Mouse (Mus musculus): Measurements from ENCODE around the gene Zfp180. TPM values are rescaled to one million over a fixed set of nuclear protein-coding genes. Genes with fewer than 3 reads are reported as not detected.
A peak's percentile ranks its signal among the peaks of the same experiment; 100 is the strongest.
"Not testable (repeated sequence)": the region's sequence is repeated elsewhere in the genome, so short reads cannot be mapped to it uniquely, and the experiment has no call there.

Gene Zfp180
- total RNA-seq (2021), result 10 to 100 TPM; 61.0 to 67.4 TPM
- long read RNA-seq, experiment 1, transcript Zfp180-201 (5 exons, 3,901 nt), result major isoform, 49 of 69 reads
- long read RNA-seq, experiment 1, partial matches to known transcripts, result 12 of 69 reads
- long read RNA-seq, experiment 1, other reads (novel, unspliced or antisense), result 7 of 69 reads
- long read RNA-seq, experiment 2, transcript Zfp180-201 (5 exons, 3,901 nt), result major isoform, 20 of 35 reads
- long read RNA-seq, experiment 2, partial matches to known transcripts, result 1 of 35 reads
- long read RNA-seq, experiment 2, other reads (novel, unspliced or antisense), result 14 of 35 reads

DNA sequence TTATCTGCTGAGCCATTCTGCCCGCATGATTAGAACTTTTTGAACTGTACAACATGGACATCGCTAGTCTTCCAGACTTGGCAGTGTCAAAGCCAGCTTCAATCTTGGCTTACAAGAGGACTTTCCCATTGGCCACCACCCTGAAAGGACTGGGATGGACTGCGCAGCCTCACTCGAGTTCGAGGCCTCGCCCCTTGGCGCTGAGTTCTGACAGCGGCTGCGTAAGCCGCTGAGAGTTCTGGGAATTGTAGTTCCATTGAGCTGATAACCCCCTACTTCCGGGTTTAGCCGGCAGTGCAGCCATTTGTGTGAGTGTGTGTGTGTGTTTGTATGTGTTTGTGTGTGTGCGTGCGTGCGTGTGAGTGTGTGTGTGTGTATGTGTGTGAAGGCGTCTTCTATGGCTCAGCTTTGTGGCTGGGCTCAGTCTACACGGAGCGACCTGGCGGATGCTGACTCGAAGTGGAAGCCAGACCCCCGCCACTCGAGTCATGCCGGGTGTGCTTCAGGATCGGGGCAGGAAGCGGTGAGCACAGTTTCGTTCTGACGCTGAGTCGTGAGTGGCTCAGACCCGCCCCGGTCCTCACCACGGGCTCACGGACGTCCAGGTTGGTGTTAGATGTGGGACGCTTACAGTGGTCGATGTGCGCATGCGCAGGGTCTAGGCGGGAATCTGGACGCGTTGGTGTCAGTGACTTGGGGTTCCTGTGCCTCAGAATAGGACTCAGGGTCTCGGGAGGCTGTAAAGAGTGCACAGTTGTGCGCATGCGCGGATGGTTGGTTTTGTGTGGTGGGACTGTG, at the start of gene Zfp180:
TSS of gene Zfp180 (plus strand) at position 291 of the 798 bp plus-strand sequence.
- DNase-seq (ENCODE audit: low spot score in 2 of 2), result peak; percentile 91 to 96

DNA sequence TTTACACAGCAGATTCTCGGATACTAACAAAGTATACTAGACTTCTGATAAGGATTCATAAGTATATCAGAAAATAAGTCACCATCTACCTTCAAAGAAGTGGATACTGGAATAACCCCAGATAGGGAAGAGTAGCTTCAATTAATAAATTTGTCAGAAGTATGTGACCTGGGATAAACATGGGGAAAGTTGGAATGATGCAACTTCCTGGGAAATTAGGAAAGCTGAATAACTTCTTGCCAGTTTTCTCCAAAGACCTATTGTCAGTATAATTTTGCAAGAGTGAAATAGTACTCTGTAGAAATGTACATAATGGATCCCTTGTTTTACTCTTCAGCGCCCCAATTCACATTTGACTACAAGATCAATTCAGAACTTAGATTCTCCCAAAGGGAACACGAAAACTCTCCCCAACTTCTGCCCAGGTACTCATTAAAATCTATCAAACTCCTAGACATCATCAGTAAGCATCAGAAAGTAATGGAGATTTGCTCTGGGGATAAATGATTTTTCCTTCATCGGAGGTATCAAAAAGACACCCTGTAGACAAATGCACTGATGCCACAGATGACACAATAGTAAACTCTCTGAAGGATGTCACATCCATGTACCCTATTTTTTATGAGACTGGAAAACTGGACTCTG, 28.9 kb upstream of the Zfp180 start, which contains the start of gene Vmn1r183:
TSS of gene Vmn1r183 (plus strand) at position 595 of the 645 bp plus-strand sequence.
- DNase-seq (ENCODE audit: low spot score in 2 of 2), result no peak

DNA sequence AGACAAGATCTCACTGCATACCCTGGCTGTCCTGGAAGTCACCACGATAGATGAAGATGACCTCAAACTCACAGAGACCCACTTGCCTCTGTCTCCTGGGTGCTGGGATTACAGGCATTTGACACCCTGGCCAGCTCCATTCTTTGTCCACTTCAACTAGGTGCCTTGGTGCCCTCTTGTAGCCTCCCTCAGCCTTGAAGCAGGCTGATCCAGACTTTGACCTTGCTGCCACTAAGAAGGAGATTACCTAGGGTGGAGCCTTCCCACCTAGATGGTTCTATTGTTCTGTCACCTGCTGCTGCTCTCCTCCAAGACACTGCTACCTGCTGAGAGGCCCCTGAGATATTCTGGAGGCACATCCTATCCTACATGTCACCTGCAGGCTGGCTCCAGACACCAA, 7.3 kb upstream of the Zfp180 start:
- DNase-seq (ENCODE audit: low spot score in 2 of 2), result not testable (repeated sequence)

DNA sequence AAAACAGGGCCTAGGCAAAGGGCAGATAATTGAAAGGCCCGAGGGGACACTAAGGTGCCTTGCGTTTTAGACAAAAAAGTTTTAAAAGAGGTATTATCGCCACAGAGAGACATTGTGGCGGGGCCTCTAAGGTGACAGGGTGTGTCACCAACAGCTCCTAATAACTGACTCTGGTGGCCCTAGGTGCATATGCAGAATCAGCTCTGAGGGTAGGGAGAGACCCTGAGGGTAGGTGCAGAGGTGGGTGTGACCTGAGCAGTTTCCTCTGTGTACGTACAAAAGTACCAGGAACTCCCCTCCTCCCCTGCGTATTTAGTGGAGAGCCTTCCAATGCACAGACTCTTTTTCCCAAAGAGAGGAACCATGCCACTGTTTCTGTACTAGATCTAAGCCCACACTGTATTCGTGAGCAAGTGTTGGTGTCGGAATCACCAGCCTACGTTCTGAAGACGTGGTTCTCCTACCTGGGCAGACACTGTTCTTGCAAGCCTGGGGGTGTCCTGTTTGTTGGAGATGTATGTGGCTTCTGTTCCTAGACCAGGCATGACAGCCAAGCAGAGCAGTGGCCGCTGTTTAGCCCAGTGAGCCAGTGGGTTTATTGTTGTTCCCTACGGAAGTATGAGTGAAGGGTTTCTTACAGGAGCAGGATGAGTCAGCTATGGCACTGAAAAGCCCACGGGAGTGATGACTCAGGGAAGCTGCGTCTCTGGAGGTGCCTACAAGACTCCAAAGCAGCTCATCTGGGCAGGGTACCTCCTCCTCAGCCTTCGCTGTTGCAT, 922 bp downstream of the Zfp180 start:
- DNase-seq (ENCODE audit: low spot score in 2 of 2), result peak; percentile 63 to 69

DNA sequence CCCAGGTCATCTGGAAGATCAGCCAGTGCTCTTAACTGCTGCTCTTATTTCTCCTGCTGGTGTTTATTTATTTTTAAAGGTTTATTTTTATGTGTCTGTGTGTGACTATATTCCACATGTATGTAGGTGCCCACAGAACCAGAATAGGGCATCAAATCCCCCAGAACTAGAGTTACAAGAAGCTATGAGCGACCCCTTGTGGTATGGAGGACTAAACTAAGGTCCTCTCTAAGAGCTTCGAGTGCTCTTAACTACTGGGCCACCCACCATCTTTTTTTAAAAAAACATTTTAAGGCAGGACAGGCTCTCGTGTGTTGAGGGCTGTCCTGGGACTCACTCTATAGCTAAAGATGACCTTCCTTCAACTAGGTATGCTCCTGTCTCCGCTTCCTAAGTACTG, 5.1 kb downstream of the Zfp180 start:
- DNase-seq (ENCODE audit: low spot score in 2 of 2), result no peak

DNA sequence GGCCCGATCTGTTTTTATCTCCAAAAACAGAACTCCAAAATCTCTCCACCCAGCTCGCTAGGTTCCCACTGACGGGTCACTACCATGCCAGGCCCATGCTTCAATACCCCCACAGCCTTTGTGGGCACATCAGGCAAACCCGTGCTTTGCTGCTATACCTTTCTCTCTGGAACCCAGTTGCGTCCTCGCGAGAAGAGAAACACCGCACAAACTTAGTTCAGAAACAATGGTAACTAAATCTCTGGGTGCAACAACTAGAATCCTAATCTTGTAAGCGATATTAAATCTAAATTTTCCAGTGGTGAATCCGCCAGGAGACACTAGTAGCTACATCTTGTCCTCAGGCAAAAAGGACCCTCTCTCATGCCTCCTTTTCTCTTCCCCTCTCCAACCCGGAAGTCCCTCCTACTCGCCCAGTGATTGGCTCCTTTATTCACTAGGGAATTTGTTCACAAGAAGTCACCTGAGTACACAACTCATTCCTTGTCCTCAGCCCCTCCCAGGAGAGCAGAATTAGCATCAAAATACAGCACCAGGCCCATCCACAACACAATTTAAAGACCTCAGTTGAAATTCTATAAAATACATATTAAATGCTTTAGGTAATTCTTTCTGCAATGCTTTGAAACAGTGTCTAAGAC, 5.9 kb downstream of the Zfp180 start:
- DNase-seq (ENCODE audit: low spot score in 2 of 2), result no peak

DNA sequence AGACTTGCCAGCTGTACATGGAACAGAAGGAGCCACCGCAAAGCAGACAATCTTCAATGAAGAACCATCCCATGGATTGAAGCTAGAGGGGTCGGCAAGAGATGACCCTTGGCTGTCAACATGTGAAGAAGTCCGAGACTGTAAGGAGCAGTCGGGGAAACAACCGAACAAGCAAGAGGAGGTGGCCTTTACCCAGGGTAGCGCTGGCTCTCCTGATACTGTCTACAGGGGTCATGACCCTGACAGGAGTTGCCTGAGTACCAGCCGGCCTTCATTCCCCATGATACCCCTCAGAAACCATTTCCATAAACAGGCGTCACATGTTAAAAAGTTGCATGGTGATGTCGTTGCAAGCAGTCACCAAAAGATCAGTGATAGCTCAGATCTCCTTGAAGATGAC, 22.7 kb downstream of the Zfp180 start:
- DNase-seq (ENCODE audit: low spot score in 2 of 2), result no peak

DNA sequence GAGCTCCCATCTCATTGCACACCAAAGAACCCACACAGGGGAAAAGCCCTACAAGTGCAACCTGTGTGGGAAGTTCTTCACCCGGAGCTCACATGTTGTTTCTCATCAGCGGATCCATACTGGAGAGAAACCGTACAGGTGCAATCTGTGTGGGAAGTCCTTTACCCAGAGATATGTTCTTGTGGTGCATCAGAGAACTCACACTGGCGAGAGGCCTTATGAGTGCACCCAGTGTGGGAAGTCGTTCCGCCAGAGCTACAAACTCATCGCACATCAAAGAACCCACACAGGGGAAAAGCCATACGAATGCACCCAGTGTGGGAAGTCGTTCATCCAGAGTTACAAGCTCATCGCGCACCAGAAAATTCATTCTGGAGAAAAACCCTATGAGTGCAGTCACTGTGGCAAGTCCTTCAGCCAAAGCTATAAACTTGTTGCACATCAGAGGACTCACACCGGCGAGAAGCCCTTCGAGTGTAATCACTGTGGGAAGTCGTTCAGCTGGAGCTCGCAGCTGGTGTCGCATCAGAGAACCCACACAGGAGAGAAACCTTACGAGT, 23.5 kb downstream of the Zfp180 start:
- no peak for DNase-seq (ENCODE audit: low spot score in 2 of 2)

DNA sequence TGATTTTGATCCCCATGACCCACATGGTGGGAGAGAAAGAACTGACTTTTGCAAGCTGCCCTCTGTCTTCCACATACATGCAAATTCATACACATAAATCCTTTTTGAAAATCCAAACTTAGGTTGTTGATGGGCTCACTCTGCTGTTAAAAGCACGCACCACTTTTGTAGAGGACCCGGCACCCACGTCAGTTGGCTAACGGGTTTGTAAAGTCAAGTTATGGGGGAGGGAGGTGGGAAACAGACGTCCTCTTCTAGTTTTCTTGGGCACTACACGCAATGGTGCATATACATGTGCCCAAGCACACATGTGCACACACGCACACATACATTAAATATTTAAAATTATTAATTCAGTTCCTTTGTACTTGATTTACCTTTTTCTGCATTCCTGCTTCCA, 29.1 kb downstream of the Zfp180 start:
- no peak for DNase-seq (ENCODE audit: low spot score in 2 of 2)

DNA sequence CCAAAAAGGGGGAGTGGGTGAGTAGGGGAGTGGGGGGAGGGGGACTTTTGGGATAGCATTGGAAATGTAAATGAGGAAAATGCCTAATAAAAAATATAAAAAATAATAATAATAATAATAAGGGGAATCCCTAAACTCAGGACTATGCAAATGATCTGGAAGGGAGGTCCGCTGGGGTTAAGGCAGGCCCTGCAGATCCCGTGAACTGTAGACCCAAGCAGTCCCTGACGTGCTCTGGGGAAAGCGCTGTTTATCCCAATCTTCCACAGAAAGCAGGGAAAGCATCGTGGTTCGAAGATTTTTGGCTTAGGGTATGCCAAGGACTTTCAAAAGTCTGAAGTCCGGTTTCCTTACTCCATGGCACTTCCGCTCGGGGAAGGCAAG, 30.0 kb downstream of the Zfp180 start:
- no peak for DNase-seq (ENCODE audit: low spot score in 2 of 2)

DNA sequence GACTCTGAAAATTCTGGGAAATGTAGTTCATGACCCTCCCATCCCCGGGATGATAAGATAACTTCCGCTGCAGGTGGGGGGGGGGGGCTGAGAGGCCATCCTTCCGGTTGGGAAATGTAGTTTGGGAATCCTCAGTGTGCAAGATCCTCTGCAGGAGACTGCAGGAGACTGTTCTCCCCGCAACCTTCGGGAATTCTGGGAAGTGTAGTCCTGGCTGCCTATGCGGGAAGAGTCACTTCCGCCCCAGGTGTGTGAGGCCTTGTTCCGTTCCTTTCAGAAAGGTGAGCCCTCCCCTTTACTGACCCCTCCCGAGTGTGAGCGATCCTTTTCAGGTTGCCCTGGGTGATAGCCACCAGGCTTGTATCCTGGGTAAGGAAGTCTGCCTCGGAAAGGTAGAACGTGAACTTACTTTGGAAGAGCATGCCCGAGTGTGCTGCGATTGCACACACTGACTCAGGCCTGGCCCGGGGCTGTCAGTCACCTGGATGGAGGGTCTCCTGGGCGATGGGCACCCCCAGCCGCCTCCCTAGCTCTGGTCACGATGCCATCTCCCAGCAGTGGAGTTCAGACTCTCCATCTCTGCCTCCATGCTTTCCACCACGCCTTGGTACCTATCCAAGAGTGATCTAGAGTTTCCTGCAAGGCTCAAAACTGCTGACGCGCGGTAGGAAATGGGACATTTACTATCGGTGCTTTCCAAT, 30.6 kb downstream of the Zfp180 start, which contains the start of gene Zfp112:
TSS of gene Zfp112 (plus strand) at position 159 of the 701 bp plus-strand sequence.
- DNase-seq (ENCODE audit: low spot score in 2 of 2), result peak; percentile 81 to 86

DNA sequence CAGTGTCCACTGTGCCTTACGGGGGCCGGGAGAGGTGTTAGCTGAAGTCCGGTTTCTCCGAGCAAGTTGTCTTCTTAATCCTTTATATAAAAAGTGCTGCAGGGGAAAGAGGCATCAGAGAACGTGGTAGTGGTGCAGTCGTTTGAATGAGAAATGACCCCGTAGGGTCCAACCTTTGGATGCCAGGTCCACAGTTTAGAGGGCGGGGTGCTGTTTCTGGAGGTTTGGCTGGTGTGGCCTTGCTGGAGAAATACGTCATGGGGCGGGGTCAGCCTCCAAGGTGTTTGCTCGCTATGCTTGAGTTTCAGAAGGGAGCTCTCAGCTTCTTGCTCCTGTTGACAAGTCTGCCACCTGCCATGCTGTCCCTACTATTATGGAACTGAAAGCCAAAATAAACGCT, 31.3 kb downstream of the Zfp180 start:
- peak; percentile 35 to 50 for DNase-seq (ENCODE audit: low spot score in 2 of 2)

DNA sequence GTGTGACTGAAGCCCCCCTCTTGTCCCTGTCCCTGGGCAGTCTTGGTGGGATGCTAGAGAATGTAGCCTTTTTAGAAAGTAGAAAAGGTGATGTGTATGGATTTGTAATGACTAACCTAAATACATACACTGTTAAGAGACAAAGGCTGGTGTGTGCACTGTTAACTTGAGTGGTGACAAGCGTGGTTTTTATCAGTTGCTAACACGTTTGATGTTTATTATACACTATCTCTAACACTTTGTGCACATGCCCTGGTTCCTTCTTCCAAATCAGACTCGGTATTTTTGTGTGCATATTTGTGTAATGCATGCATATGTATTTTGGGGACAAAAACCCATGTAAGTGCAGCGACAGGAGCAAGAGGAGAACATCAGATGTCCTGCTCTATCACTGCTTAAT, 34.9 kb downstream of the Zfp180 start:
- no peak for DNase-seq (ENCODE audit: low spot score in 2 of 2)

DNA sequence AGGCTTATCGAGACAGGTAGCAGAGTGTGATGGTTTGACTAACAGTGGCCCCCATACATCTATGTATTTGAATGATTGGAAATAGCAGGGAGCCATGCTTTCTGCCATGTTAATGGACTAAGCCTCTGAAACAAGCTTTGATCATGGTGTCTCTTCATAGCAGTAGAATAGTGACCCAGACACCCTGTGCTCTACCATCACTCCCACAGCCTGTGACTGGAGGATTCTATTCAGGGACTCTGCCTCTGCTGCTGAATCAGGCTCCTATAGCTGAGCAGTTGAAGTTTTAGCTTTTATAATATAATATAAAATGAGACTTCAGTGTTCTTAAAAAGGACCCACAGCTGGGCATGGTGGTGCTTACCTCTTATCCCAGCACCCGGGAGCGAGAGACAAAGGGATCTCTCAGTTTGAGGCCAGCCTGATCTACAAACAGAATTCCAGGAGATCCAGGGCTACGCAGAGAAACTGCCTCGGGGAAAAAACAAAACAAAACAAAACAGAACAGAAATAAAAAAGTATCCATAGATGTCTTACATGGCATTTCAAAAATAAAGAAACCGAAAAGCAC, 51.8 kb downstream of the Zfp180 start:
- no peak for DNase-seq (ENCODE audit: low spot score in 2 of 2)

DNA sequence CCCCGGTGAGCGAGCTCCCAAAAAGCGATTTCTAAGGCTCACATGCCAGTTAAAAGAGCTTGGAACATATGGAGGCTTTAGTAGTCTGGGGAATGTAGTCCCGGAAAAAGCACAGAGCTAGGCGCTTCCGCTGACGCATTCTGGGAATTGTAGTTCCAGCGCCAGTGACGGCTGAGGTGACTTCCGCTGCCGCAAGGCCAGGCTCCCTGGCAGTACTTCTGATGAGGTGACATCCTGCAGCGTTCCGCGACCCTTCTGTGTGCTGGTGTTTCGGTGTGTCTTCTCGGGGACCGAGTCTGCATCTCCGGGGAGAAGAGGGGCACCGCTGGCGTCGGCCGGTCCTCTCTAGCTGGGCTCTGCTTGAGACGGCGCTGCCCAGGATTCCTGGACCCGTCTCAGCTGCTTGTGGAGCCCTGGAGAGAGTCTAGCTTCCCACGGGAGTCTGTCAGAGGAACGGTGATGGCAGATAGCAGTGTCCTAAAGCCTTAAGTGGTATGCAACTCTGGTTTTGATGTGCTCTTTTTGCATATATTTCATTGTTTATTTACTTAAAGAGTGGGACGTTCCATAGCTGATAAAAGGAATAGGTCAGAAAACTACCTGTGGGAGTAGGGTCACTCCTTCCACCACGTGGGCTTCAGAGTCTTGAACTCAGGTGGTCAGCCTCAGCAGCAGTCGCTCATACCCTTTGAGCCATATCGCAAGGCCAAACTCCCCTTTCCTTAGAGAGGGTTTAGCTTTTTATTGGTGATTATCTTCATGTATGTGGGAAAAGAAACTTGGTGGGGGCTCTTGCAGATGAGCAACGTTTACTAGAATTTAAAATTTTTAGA, 52.5 kb downstream of the Zfp180 start, which contains the start of gene Zfp235:
TSS of gene Zfp235 (plus strand) at position 174 of the 833 bp plus-strand sequence.
- peak; percentile 85 to 88 for DNase-seq (ENCODE audit: low spot score in 2 of 2)

DNA sequence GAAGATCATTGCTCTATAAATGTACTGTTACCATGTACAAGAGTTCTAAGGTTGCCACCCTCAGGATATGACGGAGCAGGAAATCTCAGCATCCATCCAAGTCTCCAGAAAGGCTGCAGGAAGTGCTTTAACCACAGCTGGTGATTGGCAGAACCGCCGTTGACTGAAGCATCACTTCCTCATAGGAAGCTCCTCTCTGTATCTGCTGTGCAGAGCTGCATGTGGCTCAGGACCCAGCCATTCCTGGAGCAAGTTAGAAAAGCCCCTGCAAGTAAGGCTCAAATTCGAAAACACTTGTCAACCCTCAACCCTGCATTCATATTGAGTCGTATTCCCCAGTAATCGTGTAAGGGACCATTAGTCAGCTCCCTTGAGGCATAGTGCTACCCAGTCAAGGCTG, 60.8 kb downstream of the Zfp180 start:
- no peak for DNase-seq (ENCODE audit: low spot score in 2 of 2)

DNA sequence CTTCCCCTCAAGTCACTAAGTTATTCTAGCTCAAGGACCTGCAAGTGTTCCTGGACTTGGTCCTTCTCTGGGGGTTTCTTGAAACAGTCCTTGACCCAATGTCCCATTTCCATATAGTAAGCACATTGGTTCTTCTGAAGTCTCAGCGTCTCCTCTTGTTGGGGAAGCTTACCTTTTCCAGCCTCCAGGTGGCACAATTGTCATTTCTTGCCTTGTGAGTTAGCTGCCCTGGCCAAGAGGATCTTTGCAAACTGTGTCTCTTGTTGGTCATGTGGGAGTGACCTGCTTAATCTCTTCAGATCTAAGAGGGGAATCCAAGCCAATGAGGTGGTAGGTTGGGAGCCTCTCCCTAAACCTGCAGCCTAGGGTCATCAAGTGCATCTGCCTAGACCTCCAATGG, 71.5 kb downstream of the Zfp180 start:
- DNase-seq (ENCODE audit: low spot score in 2 of 2), result no peak
